Mouse (Mus musculus): ENCODE measurements around the gene Nf1. TPM values are rescaled to one million over a fixed set of nuclear protein-coding genes. Genes with fewer than 3 reads are reported as not detected.

Nf1 gene
- total and polyA plus RNA-seq, 2 experiments from 2014 or later, result 7.3 to 83.0 TPM

DNA sequence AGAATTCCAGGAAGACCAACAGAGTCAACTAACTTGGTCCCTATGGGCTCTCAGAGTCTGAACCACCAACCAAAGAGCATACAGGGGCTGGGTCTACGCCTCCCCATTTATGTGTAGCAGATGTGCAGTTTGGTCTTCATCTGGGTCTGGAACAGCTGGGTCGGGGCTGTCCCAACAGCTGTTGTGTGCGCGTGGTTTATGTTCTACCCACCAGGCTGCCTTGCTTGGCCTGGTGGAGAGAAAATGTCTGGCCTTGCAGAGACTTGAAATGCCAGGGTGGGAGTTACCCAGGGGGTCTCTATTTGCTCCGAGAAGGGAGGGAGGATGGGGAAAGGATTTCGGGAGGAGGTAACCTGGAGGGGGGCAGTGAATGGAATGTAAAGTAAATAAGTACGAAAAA is 224.0 kb downstream of the Nf1 start:
- peaks cover 58% of the 10 kb centered on the region for H3K36me3 ChIP-seq (ENCODE audit: insufficient read depth, low read length)
- 93% methylated on average over 7 of the region's 7 CpGs for WGBS
- no peaks in the 10 kb centered on the region for H3K4me1 ChIP-seq (ENCODE audit: insufficient read depth, low read length)
- H3K9ac ChIP-seq (replicated peaks; ENCODE audit: low read length, poor library complexity, severe bottlenecking), result no peak overlapping the region
- no peak for TF ChIP-seq CTCF (IDR thresholded peaks at IDR 0.05)
- H3K9me3 ChIP-seq (ENCODE audit: low read length), result no peaks in the 10 kb centered on the region
- no peak overlapping the region for H3K4me2 ChIP-seq (ENCODE audit: low read depth, low read length, poor library complexity, severe bottlenecking)
- no peak overlapping the region for H3K4me3 ChIP-seq (ENCODE audit: low read depth, low read length)
- ATAC-seq (ENCODE audit: low FRiP score), result no peak
- no peak for DNase-seq (ENCODE audit: low spot score)
- no peak overlapping the region for H3K27ac ChIP-seq (ENCODE audit: low read depth, low read length)
- H3K27me3 ChIP-seq (ENCODE audit: insufficient read depth, low read length), result no peaks in the 10 kb centered on the region

DNA sequence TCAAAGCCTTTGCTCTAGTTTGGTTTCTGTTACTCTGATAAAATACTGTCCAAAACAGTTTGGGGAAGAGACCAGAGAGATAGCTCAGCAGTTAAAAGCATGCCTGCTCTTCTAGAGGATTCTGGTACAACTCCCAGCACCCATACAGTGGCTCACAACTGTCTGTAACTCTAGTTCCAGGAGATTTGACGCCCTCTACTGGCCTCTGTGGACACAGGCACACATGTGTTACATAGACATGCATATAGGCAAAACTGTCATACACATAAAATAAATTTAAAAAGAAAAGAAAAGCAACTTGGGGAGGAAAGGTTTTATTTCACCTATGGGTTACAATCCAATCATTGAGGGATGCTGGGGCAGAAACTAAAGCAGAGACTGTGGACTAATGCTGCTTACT is 227.5 kb downstream of the Nf1 start:
- Histone ChIP-seq H3K27me3 (ENCODE audit: insufficient read depth, low read length) (no peaks in the 10 kb centered on the region), H3K36me3 (ENCODE audit: insufficient read depth, low read length) (peaks cover 53% of the 10 kb centered on the region), H3K27ac (ENCODE audit: low read depth, low read length) (no peak overlapping the region), H3K4me3 (ENCODE audit: low read depth, low read length) (no peak overlapping the region), H3K9me3 (ENCODE audit: low read length) (no peaks in the 10 kb centered on the region), H3K4me1 (ENCODE audit: insufficient read depth, low read length) (no peaks in the 10 kb centered on the region), H3K9ac (replicated peaks; ENCODE audit: low read length, poor library complexity, severe bottlenecking) (no peak overlapping the region), H3K4me2 (ENCODE audit: low read depth, low read length, poor library complexity, severe bottlenecking) (no peak overlapping the region)
- DNase-seq (ENCODE audit: low spot score), result no peak
- WGBS, result 65% methylated on average over 1 of the region's 1 CpGs
- peak; percentile 22; the same call in 1 of the 2 replicates for TF ChIP-seq CTCF (IDR thresholded peaks at IDR 0.05)
- no peak for ATAC-seq (ENCODE audit: low FRiP score)

DNA sequence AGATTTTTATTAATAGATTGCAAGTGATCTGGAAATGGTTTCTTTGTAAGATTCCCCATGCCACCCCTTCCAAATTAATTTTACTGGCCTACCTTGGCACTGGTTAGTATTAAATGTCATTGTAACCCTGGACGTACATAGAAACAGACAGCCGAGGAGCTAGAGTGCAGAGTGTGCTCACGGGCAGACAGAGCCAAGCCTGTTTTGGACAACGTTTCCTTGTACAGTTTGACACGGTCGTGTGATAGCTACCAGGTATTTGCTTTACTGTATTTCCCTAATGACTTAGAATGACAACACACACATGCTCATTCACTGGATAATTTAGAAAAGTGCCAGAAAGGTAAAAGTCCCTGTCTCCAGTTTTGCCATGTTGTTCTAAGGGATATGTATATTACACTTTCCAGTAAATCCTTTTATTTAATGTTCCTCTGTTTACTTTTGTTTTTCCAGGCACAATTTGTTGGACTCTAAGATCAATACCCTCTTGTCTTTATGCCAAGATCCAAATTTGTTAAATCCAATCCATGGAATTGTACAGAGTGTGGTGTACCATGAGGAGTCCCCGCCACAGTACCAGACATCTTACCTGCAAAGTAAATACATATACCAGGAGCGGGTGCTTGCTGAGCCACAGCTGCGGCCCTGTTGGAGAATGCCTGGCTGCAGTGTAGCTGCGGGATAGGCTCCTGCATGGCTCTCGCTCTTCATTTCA is 228.9 kb downstream of the Nf1 start:
- WGBS, result 91% methylated on average over 11 of the region's 11 CpGs
- Histone ChIP-seq H3K9me3 (ENCODE audit: low read length) (no peaks in the 10 kb centered on the region), H3K9ac (replicated peaks; ENCODE audit: low read length, poor library complexity, severe bottlenecking) (no peak overlapping the region), H3K27me3 (ENCODE audit: insufficient read depth, low read length) (no peaks in the 10 kb centered on the region), H3K36me3 (ENCODE audit: insufficient read depth, low read length) (peaks cover 48% of the 10 kb centered on the region), H3K4me3 (ENCODE audit: low read depth, low read length) (no peak overlapping the region), H3K4me2 (ENCODE audit: low read depth, low read length, poor library complexity, severe bottlenecking) (no peak overlapping the region), H3K4me1 (ENCODE audit: insufficient read depth, low read length) (no peaks in the 10 kb centered on the region), H3K27ac (ENCODE audit: low read depth, low read length) (no peak overlapping the region)
- TF ChIP-seq CTCF (IDR thresholded peaks at IDR 0.05), result no peak
- DNase-seq (ENCODE audit: low spot score) (no peak), ATAC-seq (ENCODE audit: low FRiP score) (no peak)

DNA sequence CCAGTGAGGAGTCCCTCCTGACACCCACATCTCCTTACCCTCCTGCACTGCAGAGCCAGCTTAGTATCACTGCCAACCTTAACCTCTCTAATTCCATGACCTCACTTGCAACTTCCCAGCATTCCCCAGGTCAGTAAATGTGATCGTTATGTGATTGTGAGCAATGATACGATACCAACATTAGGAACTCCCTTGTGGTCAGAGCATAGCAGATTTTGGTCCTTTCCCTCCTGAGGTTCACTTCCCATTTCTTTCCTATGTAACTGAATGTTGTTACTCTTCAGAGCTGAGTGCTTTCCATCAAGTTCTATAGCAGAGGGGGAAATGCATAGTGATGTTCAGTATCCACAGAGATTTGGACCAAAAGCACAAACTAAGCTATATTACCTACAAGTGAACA is 230.8 kb downstream of the Nf1 start:
- Histone ChIP-seq H3K36me3 (ENCODE audit: insufficient read depth, low read length) (peaks cover 53% of the 10 kb centered on the region), H3K9ac (replicated peaks; ENCODE audit: low read length, poor library complexity, severe bottlenecking) (no peak overlapping the region), H3K4me1 (ENCODE audit: insufficient read depth, low read length) (no peaks in the 10 kb centered on the region), H3K27ac (ENCODE audit: low read depth, low read length) (no peak overlapping the region), H3K9me3 (ENCODE audit: low read length) (no peaks in the 10 kb centered on the region), H3K4me3 (ENCODE audit: low read depth, low read length) (no peak overlapping the region), H3K4me2 (ENCODE audit: low read depth, low read length, poor library complexity, severe bottlenecking) (no peak overlapping the region), H3K27me3 (ENCODE audit: insufficient read depth, low read length) (no peaks in the 10 kb centered on the region)
- WGBS, result 94% methylated on average over 2 of the region's 2 CpGs
- no peak for TF ChIP-seq CTCF (IDR thresholded peaks at IDR 0.05)
- no peak for ATAC-seq (ENCODE audit: low FRiP score)
- DNase-seq (ENCODE audit: low spot score), result no peak

DNA sequence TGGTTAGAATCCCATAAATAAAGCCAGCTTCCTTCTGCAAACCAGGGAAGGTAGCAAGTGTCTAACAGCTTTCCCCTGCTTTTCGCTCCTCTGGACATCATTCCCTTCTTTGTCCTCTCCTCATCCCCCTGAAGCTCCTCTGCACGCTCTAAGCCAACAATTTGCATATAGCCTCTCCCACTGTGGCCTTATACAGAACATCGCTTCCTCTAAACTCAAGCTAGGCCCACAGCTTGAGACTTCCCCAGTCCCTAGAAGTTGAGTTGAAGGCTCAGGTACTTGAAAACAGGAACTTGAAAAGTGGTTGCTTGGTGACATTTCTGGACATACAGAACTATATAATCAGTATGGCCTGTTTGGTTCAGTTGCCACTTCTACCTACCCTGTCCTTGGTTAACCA is 234.3 kb downstream of the Nf1 start:
- DNase-seq (ENCODE audit: low spot score) (no peak), ATAC-seq (ENCODE audit: low FRiP score) (no peak)
- peaks cover 32% of the 10 kb centered on the region for H3K36me3 ChIP-seq (ENCODE audit: insufficient read depth, low read length)

DNA sequence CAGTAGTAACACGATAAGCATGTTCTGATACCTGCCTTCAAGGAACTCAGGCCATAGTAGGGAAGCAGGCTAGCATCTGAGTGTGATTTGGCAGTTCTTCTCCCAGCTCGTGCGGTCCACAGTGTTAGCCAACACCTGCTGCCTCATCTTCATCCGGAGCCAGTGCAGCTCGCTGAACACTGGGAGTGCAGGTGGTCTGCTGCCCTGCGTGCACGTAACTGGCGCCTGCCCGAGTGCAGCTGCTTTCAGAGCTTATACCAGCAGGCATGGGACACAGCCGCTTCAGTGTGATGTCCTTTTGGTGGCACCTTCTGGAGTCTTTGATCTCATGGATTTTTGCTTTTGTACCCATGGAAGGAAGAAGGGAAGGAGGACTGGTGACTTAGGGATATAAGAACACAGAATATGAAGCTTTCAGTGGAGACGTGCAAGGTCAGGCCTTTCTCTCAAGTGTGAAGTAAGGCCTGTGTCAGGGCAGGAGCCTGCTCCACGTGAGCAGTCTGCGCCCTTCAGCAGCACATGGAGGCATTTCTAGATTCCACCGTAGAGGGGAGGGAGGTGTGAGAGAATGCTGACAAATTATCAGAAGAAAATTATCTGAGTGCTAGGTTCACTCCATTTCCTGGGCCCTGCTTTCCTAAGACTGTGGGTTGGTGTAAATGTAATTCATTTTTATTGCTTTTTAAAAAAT is 236.0 kb downstream of the Nf1 start:
- Histone ChIP-seq H3K36me3 (ENCODE audit: insufficient read depth, low read length) (peaks cover 29% of the 10 kb centered on the region), H3K27ac (ENCODE audit: low read depth, low read length) (no peak overlapping the region)
- no peak for DNase-seq (ENCODE audit: low spot score)

More for the DNA sequence above, 234.3 kb downstream of the Nf1 start:
- H3K27ac ChIP-seq (ENCODE audit: low read depth, low read length), result no peak overlapping the region
- no peaks in the 10 kb centered on the region for H3K4me1 ChIP-seq (ENCODE audit: insufficient read depth, low read length)
- H3K4me2 ChIP-seq (ENCODE audit: low read depth, low read length, poor library complexity, severe bottlenecking), result no peak overlapping the region
- no peaks in the 10 kb centered on the region for H3K27me3 ChIP-seq (ENCODE audit: insufficient read depth, low read length)
- 69% methylated on average over 3 of the region's 3 CpGs for WGBS
- no peaks in the 10 kb centered on the region for H3K9me3 ChIP-seq (ENCODE audit: low read length)
- no peak overlapping the region for H3K9ac ChIP-seq (replicated peaks; ENCODE audit: low read length, poor library complexity, severe bottlenecking)
- TF ChIP-seq CTCF (IDR thresholded peaks at IDR 0.05), result no peak
- no peak overlapping the region for H3K4me3 ChIP-seq (ENCODE audit: low read depth, low read length)

More for the DNA sequence above, 236.0 kb downstream of the Nf1 start:
- H3K9me3 ChIP-seq (ENCODE audit: low read length), result no peaks in the 10 kb centered on the region
- 90% methylated on average over 14 of the region's 14 CpGs for WGBS
- no peak overlapping the region for H3K4me3 ChIP-seq (ENCODE audit: low read depth, low read length)
- no peak overlapping the region for H3K9ac ChIP-seq (replicated peaks; ENCODE audit: low read length, poor library complexity, severe bottlenecking)
- no peak overlapping the region for H3K4me2 ChIP-seq (ENCODE audit: low read depth, low read length, poor library complexity, severe bottlenecking)
- no peak for ATAC-seq (ENCODE audit: low FRiP score)
- no peaks in the 10 kb centered on the region for H3K27me3 ChIP-seq (ENCODE audit: insufficient read depth, low read length)
- no peak for TF ChIP-seq CTCF (IDR thresholded peaks at IDR 0.05)
- H3K4me1 ChIP-seq (ENCODE audit: insufficient read depth, low read length), result no peaks in the 10 kb centered on the region

Measured in midbrain, postnatal 0 days (tissue).